Mouse (Mus musculus): ENCODE measurements around the gene Arhgef40. TPM values are rescaled to one million over a fixed set of nuclear protein-coding genes. Genes with fewer than 3 reads are reported as not detected.
A peak's percentile ranks its signal among the peaks of the same experiment; 100 is the strongest.

Gene Arhgef40
- 6.5 and 20.5 TPM in 2 replicates for total RNA-seq (2015; ENCODE audit: low replicate concordance)
- total RNA-seq (2017; ENCODE audit: low replicate concordance) = 11.6 and 16.2 TPM in 2 replicates

- peak; percentile 79 for ATAC-seq (replicated peaks; ENCODE audit: low FRiP score, poor library complexity, severe bottlenecking)
Measured at GRCm38 (mm10) chr14:51984247-51985231, at the start of gene Arhgef40. Arhgef40 (plus strand) TSS chr14:51984719.

- no peak for ATAC-seq (replicated peaks; ENCODE audit: low FRiP score, poor library complexity, severe bottlenecking)
Measured at GRCm38 (mm10) chr14:51939005-51939404, 45.5 kb upstream of the Arhgef40 start.

- ATAC-seq (replicated peaks; ENCODE audit: low FRiP score, poor library complexity, severe bottlenecking) = no peak
Measured at GRCm38 (mm10) chr14:51940944-51941560, 43.5 kb upstream of the Arhgef40 start.

- no peak for ATAC-seq (replicated peaks; ENCODE audit: low FRiP score, poor library complexity, severe bottlenecking)
Measured at GRCm38 (mm10) chr14:51941577-51941976, 42.9 kb upstream of the Arhgef40 start.

- ATAC-seq (replicated peaks; ENCODE audit: low FRiP score, poor library complexity, severe bottlenecking) = no peak
Measured at GRCm38 (mm10) chr14:51942236-51942635, 42.3 kb upstream of the Arhgef40 start.

GRCm38 (mm10) chr14:51943336-51943735 is 41.2 kb upstream of the Arhgef40 start:
- no peak for ATAC-seq (replicated peaks; ENCODE audit: low FRiP score, poor library complexity, severe bottlenecking)

GRCm38 (mm10) chr14:51960316-51960715 is 24.2 kb upstream of the Arhgef40 start:
- ATAC-seq (replicated peaks; ENCODE audit: low FRiP score, poor library complexity, severe bottlenecking) = no peak

- no peak for ATAC-seq (replicated peaks; ENCODE audit: low FRiP score, poor library complexity, severe bottlenecking)
Measured at GRCm38 (mm10) chr14:51967400-51967799, 17.1 kb upstream of the Arhgef40 start.

GRCm38 (mm10) chr14:51979252-51979651 is 5.3 kb upstream of the Arhgef40 start:
- ATAC-seq (replicated peaks; ENCODE audit: low FRiP score, poor library complexity, severe bottlenecking) = no peak

GRCm38 (mm10) chr14:51983251-51983650 is 1.3 kb upstream of the Arhgef40 start:
- ATAC-seq (replicated peaks; ENCODE audit: low FRiP score, poor library complexity, severe bottlenecking) = no peak

GRCm38 (mm10) chr14:51983855-51984246 is 668 bp upstream of the Arhgef40 start:
- ATAC-seq (replicated peaks; ENCODE audit: low FRiP score, poor library complexity, severe bottlenecking) = no peak

GRCm38 (mm10) chr14:51985301-51986152 is 1.0 kb downstream of the Arhgef40 start:
- ATAC-seq (replicated peaks; ENCODE audit: low FRiP score, poor library complexity, severe bottlenecking) = 0 out of 2 replicates have a peak, but pooled peaks have one; percentile 43

GRCm38 (mm10) chr14:51986153-51986505 is 1.6 kb downstream of the Arhgef40 start:
- no peak; the same call in 1 of the 2 replicates for ATAC-seq (replicated peaks; ENCODE audit: low FRiP score, poor library complexity, severe bottlenecking)

- ATAC-seq (replicated peaks; ENCODE audit: low FRiP score, poor library complexity, severe bottlenecking) = peak; percentile 58
Measured at GRCm38 (mm10) chr14:51987177-51987576, 2.7 kb downstream of the Arhgef40 start.

GRCm38 (mm10) chr14:51988731-51989130 is 4.2 kb downstream of the Arhgef40 start:
- ATAC-seq (replicated peaks; ENCODE audit: low FRiP score, poor library complexity, severe bottlenecking) = no peak

GRCm38 (mm10) chr14:51989461-51989970 is 5.0 kb downstream of the Arhgef40 start:
- no peak for ATAC-seq (replicated peaks; ENCODE audit: low FRiP score, poor library complexity, severe bottlenecking)

GRCm38 (mm10) chr14:51994453-51994852 is 9.9 kb downstream of the Arhgef40 start:
- ATAC-seq (replicated peaks; ENCODE audit: low FRiP score, poor library complexity, severe bottlenecking) = no peak

- no peak for ATAC-seq (replicated peaks; ENCODE audit: low FRiP score, poor library complexity, severe bottlenecking)
Measured at GRCm38 (mm10) chr14:51995219-51995871, 10.8 kb downstream of the Arhgef40 start.

- ATAC-seq (replicated peaks; ENCODE audit: low FRiP score, poor library complexity, severe bottlenecking) = 0 out of 2 replicates have a peak, but pooled peaks have one; percentile 48
Measured at GRCm38 (mm10) chr14:51996231-51996841, 11.8 kb downstream of the Arhgef40 start.

Data from erythroid progenitor cell, adult 5-6 weeks (primary cell).